29 mouse cellular contexts compared by ENCODE assay signal in the genomic region with DNA sequence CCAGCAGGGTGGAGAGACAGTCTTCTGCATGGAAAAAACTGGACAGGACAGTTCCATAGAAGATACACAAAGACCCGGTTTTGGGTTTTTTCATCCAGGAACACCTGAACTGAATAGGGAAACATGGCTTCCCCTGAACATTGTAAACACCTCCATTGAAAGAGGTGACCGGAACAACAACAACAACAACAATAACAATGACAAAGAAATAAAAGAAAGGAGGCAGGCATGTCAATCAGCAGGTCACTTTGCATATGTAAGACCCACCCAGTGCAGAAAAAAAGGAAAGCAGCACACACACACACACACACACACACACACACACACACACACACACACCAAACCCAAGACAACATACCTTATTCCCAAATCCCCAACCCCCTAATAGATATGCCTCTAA. TPM values are rescaled to one million over a fixed set of nuclear protein-coding genes. Genes with fewer than 3 reads are reported as not detected.
"Had no signal": no experiment of that assay in that cellular context is flagged by ENCODE, and none has a peak within 500 bp of the region (broad histone marks: within the 10 kb centered on the region; RNA-seq: fewer than 3 reads in every experiment).

No protein-coding gene starts in this region.

- H3K27me3 ChIP-seq: heart, embryonic 12.5 days; hindbrain, embryonic 12.5 days; intestine, embryonic 15.5 days; limb, embryonic 13.5 days; limb, embryonic 15.5 days; liver, embryonic 12.5 days had no signal

- H3K4me1 ChIP-seq: heart, embryonic 12.5 days; hindbrain, embryonic 10.5 days; hindbrain, embryonic 12.5 days; intestine, embryonic 15.5 days; limb, embryonic 13.5 days; limb, embryonic 15.5 days; liver, embryonic 12.5 days had no signal

- H3K36me3 ChIP-seq: heart, embryonic 12.5 days; hindbrain, embryonic 10.5 days; hindbrain, embryonic 12.5 days; intestine, embryonic 15.5 days; limb, embryonic 13.5 days; limb, embryonic 15.5 days; liver, embryonic 12.5 days had no signal

- H3K9ac ChIP-seq: heart, embryonic 12.5 days; hindbrain, embryonic 12.5 days; hindbrain, embryonic 14.5 days; intestine, embryonic 15.5 days; limb, embryonic 13.5 days; limb, embryonic 15.5 days; liver, embryonic 12.5 days; liver, embryonic 14.5 days had no signal

- H3K27ac ChIP-seq: heart, adult 2 months; hindbrain, embryonic 10.5 days; hindbrain, embryonic 12.5 days; hindbrain, embryonic 14.5 days; intestine, embryonic 15.5 days; limb, embryonic 13.5 days; limb, embryonic 15.5 days; liver, embryonic 12.5 days; liver, embryonic 14.5 days had no signal

- H3K9me3 ChIP-seq: heart, embryonic 12.5 days; hindbrain, embryonic 10.5 days; hindbrain, embryonic 12.5 days; intestine, embryonic 15.5 days; limb, embryonic 13.5 days; limb, embryonic 15.5 days; liver, embryonic 12.5 days had no signal

- ATAC-seq: hindbrain, embryonic 16.5 days; inflammation-experienced regulatory T-cells, adult 6 months; intestine, embryonic 15.5 days; intestine, postnatal 0 days; liver, embryonic 12.5 days had no signal

- H3K4me3 ChIP-seq: heart, adult 2 months; heart, embryonic 12.5 days; hindbrain, embryonic 10.5 days; hindbrain, embryonic 12.5 days; intestine, embryonic 15.5 days; limb, embryonic 13.5 days; limb, embryonic 15.5 days; liver, embryonic 12.5 days had no signal

- DNase-seq: gastrocnemius, postnatal 10 days; gastrocnemius, postnatal 25 days; heart, adult 2 months; heart, postnatal 10 days; heart, postnatal 4 days; kidney, adult 18-20 months; kidney, adult 8-10 months; kidney, postnatal 10 days; kidney, postnatal 36 days; layer of hippocampus, adult 9-11 months; layer of hippocampus, postnatal 36 days; left cerebral cortex, postnatal 4 days had no signal

- H3K4me2 ChIP-seq: heart, embryonic 12.5 days; hindbrain, embryonic 12.5 days; hindbrain, embryonic 14.5 days; intestine, embryonic 15.5 days; limb, embryonic 13.5 days; limb, embryonic 15.5 days; liver, embryonic 12.5 days had no signal

RNA-seq across cellular contexts. Expression of a gene that starts 51.8 kb away (rescaled TPM):
- total RNA-seq: granulocyte monocyte progenitor cell, adult 5-6 weeks; heart, postnatal 25 days; liver, adult 2 months had no signal
- polyA plus RNA-seq: heart, adult 2 months; heart, embryonic 14.5 days; inflammation-experienced regulatory T-cells, adult 6 months; liver, adult 2 months; liver, embryonic 12.5 days; liver, embryonic 14.5 days; liver, embryonic 16.5 days had no signal
